Comparison of ENCODE assay signal across 14 mouse cellular contexts in genomic region chr4:117989801-117990200, GRCm38 (mm10).
DNase-seq lines count a peak whose midpoint lies in the region; ATAC-seq and TF ChIP-seq lines count a peak whose summit lies in the region.
"Had no signal": no experiment of that assay in that cellular context is flagged by ENCODE, and none has a peak within 500 bp of the region (broad histone marks: within the 10 kb centered on the region; RNA-seq: fewer than 3 reads in every experiment).

No protein-coding gene starts in this region.

- TF ChIP-seq CTCF in kidney, adult 2 months (conservative IDR thresholded peaks at IDR 0.05; ENCODE audit: insufficient read depth, insufficient read length, low read depth, low read length): no peak

- H3K27me3 ChIP-seq in kidney, adult 2 months (replicated peaks; ENCODE audit: control insufficient read depth, insufficient read depth, low read length): no peaks in the 10 kb centered on the region
- H3K27me3 ChIP-seq in midbrain, embryonic 11.5 days (ENCODE audit: control insufficient read depth, insufficient read depth, low read length): no peaks in the 10 kb centered on the region
- H3K27me3 ChIP-seq in midbrain, embryonic 16.5 days (ENCODE audit: control insufficient read depth, insufficient read depth, low read depth, low read length): no peaks in the 10 kb centered on the region
- H3K27me3 ChIP-seq: forebrain, embryonic 15.5 days; heart, embryonic 12.5 days; hindbrain, embryonic 15.5 days had no signal

- no peak overlapping the region for H3K4me2 ChIP-seq in midbrain, embryonic 11.5 days
- no peak overlapping the region for H3K4me2 ChIP-seq in midbrain, embryonic 16.5 days (ENCODE audit: low read length)
- H3K4me2 ChIP-seq: forebrain, embryonic 15.5 days; heart, embryonic 12.5 days; hindbrain, embryonic 15.5 days had no signal

- 62% methylated on average over 12 of the region's 12 CpGs for WGBS in kidney, adult 2 months
- 71% methylated on average over 12 of the region's 12 CpGs for WGBS in midbrain, embryonic 11.5 days
- 71% methylated on average over 12 of the region's 12 CpGs for WGBS in midbrain, embryonic 16.5 days

- 0 out of 2 replicates have a peak overlapping the region, but pooled peaks have one; percentile 44 for H3K27ac ChIP-seq in kidney, adult 2 months (ENCODE audit: insufficient read depth, low read depth, low read length)
- no peak overlapping the region for H3K27ac ChIP-seq in midbrain, embryonic 11.5 days (ENCODE audit: low read depth, low read length)
- no peak overlapping the region for H3K27ac ChIP-seq in midbrain, embryonic 16.5 days (ENCODE audit: low read length)
- H3K27ac ChIP-seq: forebrain, embryonic 15.5 days; hindbrain, embryonic 15.5 days had no signal

- no peak overlapping the region for H3K4me3 ChIP-seq in kidney, adult 2 months (ENCODE audit: insufficient read depth, low read depth, low read length)
- no peak overlapping the region for H3K4me3 ChIP-seq in midbrain, embryonic 11.5 days (ENCODE audit: low read depth, low read length)
- no peak overlapping the region for H3K4me3 ChIP-seq in midbrain, embryonic 16.5 days (ENCODE audit: low read depth, low read length)
- H3K4me3 ChIP-seq: forebrain, embryonic 15.5 days; heart, embryonic 12.5 days; hindbrain, embryonic 15.5 days had no signal

- no peak for ATAC-seq in midbrain, embryonic 11.5 days (ENCODE audit: low FRiP score)
- no peak for ATAC-seq in midbrain, embryonic 16.5 days
- ATAC-seq: forebrain, embryonic 15.5 days had no signal

- H3K4me1 ChIP-seq in kidney, adult 2 months (ENCODE audit: control insufficient read depth, insufficient read depth, low read length): peaks cover 5% of the 10 kb centered on the region; the same call in 1 of the 2 replicates
- H3K4me1 ChIP-seq in midbrain, embryonic 11.5 days (ENCODE audit: control insufficient read depth, insufficient read depth, low read length): no peaks in the 10 kb centered on the region
- no peaks in the 10 kb centered on the region for H3K4me1 ChIP-seq in midbrain, embryonic 16.5 days (ENCODE audit: control insufficient read depth, insufficient read depth, low read length)
- H3K4me1 ChIP-seq: forebrain, embryonic 15.5 days; hindbrain, embryonic 15.5 days had no signal

- no peak overlapping the region for H3K9ac ChIP-seq in midbrain, embryonic 11.5 days (ENCODE audit: low read length)
- H3K9ac ChIP-seq in midbrain, embryonic 16.5 days (ENCODE audit: low read depth, low read length): no peak overlapping the region
- H3K9ac ChIP-seq: forebrain, embryonic 15.5 days; heart, embryonic 12.5 days; hindbrain, embryonic 15.5 days had no signal

- DNase-seq in kidney, adult 2 months: no peak
- DNase-seq in kidney, postnatal 4 days: no peak
- DNase-seq in midbrain, embryonic 11.5 days (ENCODE audit: low spot score, missing footprints): peak; percentile 68
- peak; percentile 10 for DNase-seq in urinary bladder, adult 2 months (ENCODE audit: low spot score)
- no peak for DNase-seq in urinary bladder, adult 18-20 months (ENCODE audit: low spot score in 2 of 2)
- no peak for DNase-seq in adrenal gland, adult (ENCODE audit: inconsistent age in 2 of 2, low spot score in 1 of 2)
- DNase-seq: adrenal gland, adult 8-10 months; adrenal gland, postnatal 36 days; cerebellum, postnatal 10 days; gastrocnemius, postnatal 10 days had no signal

- H3K9me3 ChIP-seq in midbrain, embryonic 11.5 days (ENCODE audit: control insufficient read depth, low read length): no peaks in the 10 kb centered on the region
- H3K9me3 ChIP-seq in midbrain, embryonic 16.5 days (replicated peaks; ENCODE audit: control insufficient read depth, low read length, poor library complexity, severe bottlenecking): no peaks in the 10 kb centered on the region
- H3K9me3 ChIP-seq: forebrain, embryonic 15.5 days; heart, embryonic 12.5 days; hindbrain, embryonic 15.5 days had no signal

- no peaks in the 10 kb centered on the region for H3K36me3 ChIP-seq in kidney, adult 2 months (ENCODE audit: control insufficient read depth, insufficient read depth, low read length)
- H3K36me3 ChIP-seq in midbrain, embryonic 11.5 days (ENCODE audit: control insufficient read depth, insufficient read depth, low read length): no peaks in the 10 kb centered on the region
- H3K36me3 ChIP-seq in midbrain, embryonic 16.5 days (ENCODE audit: control insufficient read depth, insufficient read depth, low read length): no peaks in the 10 kb centered on the region
- H3K36me3 ChIP-seq: forebrain, embryonic 15.5 days; heart, embryonic 12.5 days; hindbrain, embryonic 15.5 days had no signal

- no peak for TF ChIP-seq POLR2A in kidney, adult 2 months (IDR thresholded peaks at IDR 0.05; ENCODE audit: low read depth, low read length)

Comparison
In these comparisons a context has a peak if more than half of its experiments do, and no peak if none do; other contexts are left out.
1. DNase-seq: peak in midbrain, embryonic 11.5 days (single experiment) and urinary bladder, adult 2 months (single experiment); none in kidney, adult 2 months (single experiment), kidney, postnatal 4 days (0 of 2), urinary bladder, adult 18-20 months (0 of 2) and adrenal gland, adult (0 of 2).